Mouse (Mus musculus) G1E-ER4 (cell line): ENCODE data around the gene Itgax. TPM values are rescaled to one million over a fixed set of nuclear protein-coding genes. Genes with fewer than 3 reads are reported as not detected.

Experiments used
- GATA1 ChIP-seq: IDR thresholded peaks from one replicate; pipeline ENCODE4 v1.8.0; 2012; ENCODE audit warnings: low read length, inconsistent platforms
- polyA plus RNA-seq: library from polyadenylated mRNA; stranded (reverse); fragments of >175 nt; gene quantifications from 2 replicates; pipeline ENCODE4 v1.2.3, GENCODE M21; 2012

Gene Itgax
- not detected in 2 replicates for polyA plus RNA-seq

DNA sequence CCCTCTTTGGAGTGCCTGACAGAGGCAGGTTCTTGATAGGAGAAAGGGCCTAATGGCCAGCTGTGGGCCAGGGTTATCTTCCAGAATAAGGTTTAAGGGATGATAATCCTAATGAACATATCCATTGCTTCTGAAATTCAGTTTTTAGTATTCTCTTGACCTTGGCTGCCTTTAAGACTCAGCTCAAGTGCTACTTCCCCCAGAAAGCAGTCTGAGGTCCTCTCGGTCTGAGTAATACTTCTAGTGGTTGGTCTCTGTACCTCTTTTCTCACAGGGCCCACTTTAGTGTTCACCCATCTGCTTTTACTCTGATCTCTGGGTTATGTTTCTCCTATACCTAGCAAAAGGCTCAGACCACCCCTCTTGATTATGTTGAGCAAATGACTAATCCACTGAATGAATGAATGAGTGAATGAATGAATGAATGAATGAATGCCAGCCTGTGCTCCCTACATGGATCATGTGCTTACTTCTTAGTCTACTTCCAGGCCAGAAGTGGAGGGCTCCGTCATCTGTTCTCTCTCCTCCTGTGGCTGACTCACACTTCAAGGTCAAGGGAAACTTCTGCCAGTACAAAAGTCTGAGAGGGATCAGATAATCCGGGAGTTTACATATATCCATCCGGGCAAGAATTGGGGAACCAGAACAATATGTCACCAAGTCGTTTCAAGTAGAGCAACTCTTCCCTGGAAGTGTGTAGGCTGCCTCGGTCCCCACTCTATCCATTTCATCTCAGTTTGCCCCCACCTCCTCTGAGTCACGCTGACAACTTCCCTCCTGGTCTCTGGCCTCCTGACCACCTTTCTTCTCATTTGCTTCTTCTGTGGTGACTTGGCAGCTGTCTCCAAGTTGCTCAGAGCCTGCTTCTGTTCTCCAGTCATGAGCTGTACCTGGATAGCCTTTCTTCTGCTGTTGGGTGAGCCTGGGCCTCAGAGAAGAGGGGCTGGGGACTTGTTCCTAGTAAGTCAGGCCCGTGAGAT, at the start of gene Itgax:
Itgax (plus strand) TSS at position 807 of the 980 bp plus-strand sequence.
- TF ChIP-seq GATA1: no peak

- no peak for TF ChIP-seq GATA1
These were observed 49.3 kb upstream of the Itgax start for GRCm38 (mm10) chr7:128080012-128080411.

DNA sequence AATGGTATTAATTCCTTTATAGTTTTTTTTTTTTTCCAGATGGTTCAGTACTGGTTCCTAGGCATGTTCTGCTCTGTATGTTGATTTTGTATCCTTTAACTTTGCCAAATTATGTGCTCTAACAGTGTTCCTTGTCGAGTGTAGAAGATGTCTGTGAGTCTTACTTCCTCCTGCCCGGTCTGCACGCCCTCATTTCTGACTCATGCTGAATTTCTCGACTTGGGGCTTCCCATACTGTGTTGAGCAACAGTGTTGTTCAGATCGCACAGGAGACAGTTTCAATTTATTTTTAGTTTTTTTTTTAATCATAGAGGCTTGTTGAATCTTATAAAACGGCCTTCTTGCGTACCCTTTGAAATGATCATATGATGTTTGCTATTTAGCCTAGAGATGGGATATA, 40.2 kb upstream of the Itgax start:
- TF ChIP-seq GATA1: no peak

GRCm38 (mm10) chr7:128098135-128098534, 31.2 kb upstream of the Itgax start:
- no peak for TF ChIP-seq GATA1

DNA sequence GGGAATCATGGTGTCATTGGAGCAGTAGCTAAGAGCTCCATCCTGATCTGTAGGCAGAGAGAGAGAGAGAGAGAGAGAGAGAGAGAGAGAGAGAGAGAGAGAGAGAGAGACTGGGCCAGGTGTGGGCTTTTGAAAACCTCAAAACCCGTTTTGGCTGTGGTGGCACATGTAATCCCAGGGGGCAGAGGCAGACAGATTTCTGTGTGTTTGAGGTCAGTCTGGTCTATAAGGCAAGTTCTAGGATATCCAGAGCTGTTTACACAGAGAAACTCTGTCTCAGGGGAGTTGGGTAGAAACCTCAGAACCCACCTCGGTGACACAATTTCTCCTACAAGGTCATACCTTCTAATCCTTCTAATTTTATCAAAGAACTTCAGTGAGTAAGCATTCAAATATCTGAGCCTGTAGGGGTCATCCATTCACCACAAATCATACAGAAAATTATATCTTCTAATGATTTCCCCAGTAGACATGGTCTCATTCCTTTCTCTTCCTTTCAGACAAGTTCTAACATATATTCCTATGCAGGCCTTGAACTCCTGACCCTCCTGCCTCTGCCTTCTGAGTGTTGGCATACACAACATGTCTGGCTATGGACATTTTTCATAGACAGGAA, 28.5 kb upstream of the Itgax start:
- no peak for TF ChIP-seq GATA1

DNA sequence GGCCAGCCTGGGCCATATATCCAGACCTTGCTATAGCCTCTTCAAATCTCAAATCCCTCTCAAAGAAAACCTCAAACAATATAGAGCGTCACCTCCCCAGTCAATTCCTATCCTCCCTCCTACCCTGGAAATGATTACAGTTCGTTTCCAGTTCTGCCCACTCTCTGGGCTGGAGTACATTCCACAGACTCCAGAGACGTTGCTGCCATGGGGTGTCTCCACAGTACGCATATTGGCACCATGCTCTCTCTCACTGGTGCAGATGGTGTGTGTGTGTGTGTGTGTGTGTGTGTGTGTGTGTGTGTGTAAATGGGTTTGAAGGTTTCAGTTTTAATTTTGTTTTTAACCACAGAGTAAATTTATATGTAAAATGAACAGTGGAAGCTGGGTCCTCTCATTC, 24.1 kb upstream of the Itgax start:
- TF ChIP-seq GATA1: no peak

DNA sequence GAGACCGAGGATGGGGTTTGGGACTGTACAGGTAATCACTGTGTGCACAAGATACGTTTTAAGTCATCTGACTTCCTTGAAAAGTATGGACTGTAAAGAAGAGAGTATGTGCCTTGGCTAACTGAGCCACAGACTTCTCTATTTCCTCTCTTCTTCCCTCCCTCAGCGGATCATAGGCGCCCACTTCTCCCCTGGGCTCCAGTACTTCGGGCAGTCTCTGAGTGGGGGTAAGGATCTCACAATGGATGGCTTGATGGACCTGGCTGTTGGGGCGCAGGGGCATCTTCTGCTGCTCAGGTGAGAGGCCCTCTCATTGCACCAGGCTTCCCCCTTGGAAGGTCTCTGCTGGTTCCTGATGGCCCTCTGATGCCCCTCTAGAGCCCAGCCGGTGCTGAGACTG, 21.9 kb upstream of the Itgax start:
- TF ChIP-seq GATA1: no peak

- no peak for TF ChIP-seq GATA1
These were observed 19.0 kb upstream of the Itgax start for GRCm38 (mm10) chr7:128110314-128110713.

GRCm38 (mm10) chr7:128112131-128112530, 17.2 kb upstream of the Itgax start:
- TF ChIP-seq GATA1: no peak

DNA sequence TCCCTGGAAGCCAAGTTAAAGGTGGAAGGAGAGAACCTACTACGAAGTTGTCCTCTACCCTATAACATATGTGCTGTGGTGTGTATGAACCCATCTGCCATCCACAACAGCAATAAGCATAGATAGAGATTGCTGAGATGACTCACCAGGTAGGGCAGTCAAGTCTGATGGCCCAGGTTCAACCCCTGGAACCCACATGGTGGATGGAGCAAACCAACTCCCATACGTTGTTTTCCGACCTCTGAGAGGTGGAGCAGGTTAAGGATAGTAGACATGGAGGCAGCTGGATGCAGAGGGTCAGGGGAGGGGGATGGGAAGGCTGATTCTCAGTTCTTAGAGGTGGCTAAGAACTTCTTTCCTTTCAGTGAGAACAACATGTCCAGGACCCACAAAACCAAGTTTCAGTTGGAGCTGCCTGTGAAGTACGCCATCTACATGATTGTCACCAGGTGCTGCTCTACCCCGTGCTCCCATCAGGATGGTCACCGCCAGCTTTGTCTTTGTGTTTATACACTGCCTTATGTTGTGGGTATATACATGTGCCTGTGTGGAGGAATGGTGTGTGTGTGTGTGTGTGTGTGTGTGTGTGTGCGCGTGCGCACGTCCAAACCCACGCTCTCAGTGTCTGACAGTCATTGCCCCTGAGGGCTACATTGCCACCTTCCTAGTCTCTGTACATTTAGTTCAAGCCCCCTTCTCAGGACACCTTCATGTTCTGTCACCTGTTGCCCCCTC, 14.8 kb upstream of the Itgax start:
- no peak for TF ChIP-seq GATA1

DNA sequence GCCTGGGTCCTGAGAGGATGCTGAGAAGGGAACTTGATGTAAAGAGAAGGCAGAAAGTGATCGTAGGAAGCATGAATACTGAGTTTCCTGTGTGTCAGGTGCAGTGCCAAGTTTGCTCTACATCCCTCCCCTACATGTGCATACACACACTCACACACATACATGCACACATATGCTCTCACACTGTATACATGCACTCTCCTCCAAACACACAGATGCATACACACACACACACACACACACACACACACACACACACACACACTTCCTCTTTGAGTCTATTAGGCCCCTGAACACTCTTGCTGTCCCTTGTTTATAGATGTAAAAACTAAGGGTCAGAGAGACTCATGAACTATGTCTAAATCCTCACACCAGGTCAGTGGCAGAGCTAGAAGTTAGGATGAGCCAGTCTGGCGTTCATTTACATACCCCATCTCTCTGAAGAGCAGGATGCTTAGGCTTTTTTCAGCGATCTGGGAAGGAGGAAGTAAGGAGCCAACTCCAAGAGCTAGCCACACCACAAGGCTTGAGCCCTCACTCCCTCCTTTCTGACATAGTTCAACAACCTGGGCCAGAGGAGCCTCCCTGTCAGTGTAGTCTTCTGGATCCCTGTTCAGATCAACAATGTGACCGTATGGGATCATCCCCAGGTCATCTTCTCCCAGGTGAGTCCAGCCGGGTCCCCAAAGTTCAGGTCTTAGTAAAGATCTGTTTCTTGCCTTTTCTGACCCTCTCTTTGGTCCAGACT, 14.0 kb upstream of the Itgax start:
- no peak for TF ChIP-seq GATA1

- TF ChIP-seq GATA1: no peak
These were observed 13.0 kb upstream of the Itgax start for GRCm38 (mm10) chr7:128116396-128116795.

DNA sequence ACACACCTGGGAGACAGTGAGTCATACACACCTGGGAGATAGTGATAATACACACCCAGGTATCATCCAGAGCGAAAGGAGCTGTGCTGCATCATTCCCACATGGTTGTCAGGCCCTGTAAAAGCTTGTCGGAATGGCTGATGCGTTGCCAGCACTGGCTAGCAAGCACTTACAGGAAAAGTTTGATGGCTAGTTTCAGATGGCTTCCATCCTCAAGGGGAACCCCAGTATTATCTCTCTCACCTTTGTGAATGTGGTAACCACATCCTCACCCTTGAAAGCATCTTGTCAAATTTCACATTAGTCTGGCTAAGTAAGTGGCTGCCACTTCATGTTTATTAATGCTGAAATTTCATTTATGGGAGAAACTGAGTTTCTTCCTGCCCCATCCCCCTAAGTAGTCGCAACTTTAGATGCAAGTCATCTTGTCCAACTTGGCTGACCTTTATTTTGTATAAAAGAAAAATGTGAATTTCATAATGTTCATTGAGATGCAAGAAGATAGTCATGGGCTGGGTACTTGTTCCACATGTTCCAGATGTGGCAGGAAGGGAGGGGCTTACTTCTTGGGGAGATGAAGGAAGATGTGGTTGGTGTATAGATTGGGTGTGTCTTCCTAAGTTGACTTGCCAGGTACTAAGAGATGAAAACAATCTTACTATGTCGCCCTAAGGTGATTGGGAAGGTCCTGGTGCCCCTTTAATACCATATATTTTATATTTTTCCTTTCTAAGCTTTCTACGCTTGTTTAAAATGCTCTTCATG, 9.4 kb upstream of the Itgax start:
- TF ChIP-seq GATA1: no peak

DNA sequence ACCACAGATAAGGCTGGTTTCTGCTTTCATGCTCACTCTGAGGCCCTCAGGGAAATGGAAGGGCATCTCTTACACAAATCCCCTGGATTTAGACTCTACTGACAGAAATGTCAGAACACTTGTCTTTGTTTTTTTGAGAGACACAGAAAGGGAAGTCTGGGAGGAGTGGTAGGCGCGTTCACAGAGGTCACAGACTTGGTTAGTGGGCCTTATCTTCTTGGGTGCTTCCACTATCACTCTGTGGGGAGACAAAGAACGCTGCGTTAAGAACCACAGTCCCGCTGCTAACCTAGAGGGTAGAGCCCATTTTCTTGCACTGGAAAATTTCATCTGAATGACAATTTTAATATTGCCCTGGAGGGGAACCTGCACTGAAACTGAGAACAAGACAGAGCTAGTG, 2.8 kb downstream of the Itgax start:
- TF ChIP-seq GATA1: no peak

DNA sequence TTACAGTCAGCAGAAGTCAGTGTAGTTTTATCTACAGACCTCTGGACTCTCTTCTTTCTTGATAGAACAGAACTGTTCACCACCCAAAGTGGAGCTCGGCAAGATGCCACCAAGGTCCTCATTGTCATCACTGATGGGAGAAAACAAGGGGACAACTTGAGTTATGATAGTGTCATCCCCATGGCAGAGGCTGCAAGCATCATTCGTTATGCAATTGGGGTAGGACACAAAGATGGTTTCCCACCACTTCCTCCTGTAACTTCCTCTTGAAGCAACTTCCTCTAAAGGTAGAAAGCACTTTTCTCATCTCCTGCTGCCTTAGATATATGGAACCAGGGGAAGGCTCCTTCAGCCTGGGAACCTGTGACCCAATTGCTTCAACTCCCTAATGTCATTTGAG, 4.2 kb downstream of the Itgax start:
- no peak for TF ChIP-seq GATA1
